Mouse (Mus musculus) activated CD4-positive, CD25-positive, alpha-beta regulatory T cell (primary cell): ENCODE data around the gene Spata1. TPM values are rescaled to one million over a fixed set of nuclear protein-coding genes. Genes with fewer than 3 reads are reported as not detected.

ENCODE experiments used
- polyA plus RNA-seq, 2 experiments: library from polyadenylated mRNA; unstranded; fragments of 100-300 nt; shearing (Covaris generic); gene quantifications; one replicate each; pipeline ENCODE4 v1.2.1; 2017

Gene Spata1
- polyA plus RNA-seq, result 1 to 10 TPM; 7.1 to 9.2 TPM

GRCm38 (mm10) chr3:146499431-146500002, at the start of gene Spata1, which contains the start of gene Gng5:
TSS of gene Spata1 (minus strand) at chr3:146499753.
TSS of gene Gng5 (plus strand) at chr3:146499807.

GRCm38 (mm10) chr3:146520798-146521651, 21.5 kb upstream of the Spata1 start, which contains the start of gene Rpf1:
TSS of gene Rpf1 (minus strand) at chr3:146521429.

GRCm38 (mm10) chr3:146449745-146450250, 49.8 kb downstream of the Spata1 start, which contains the start of gene Ctbs:
TSS of gene Ctbs (plus strand) at chr3:146449795.

Other genes starting within 250 kb of the Spata1 start
- 1 to 10 TPM; 2.6 to 3.2 TPM for gene Ssx2ip, start 95.1 kb downstream of the Spata1 start, polyA plus RNA-seq
- gene Ctbs, start 50.0 kb downstream of the Spata1 start, polyA plus RNA-seq, result 1 to 10 TPM; 9.0 to 9.3 TPM
- gene Gng5, start 54 bp upstream of the Spata1 start, polyA plus RNA-seq, result 100 to 1,000 TPM; 436 to 441 TPM
- 10 to 100 TPM; 60.1 to 84.2 TPM for gene Rpf1, start 21.7 kb upstream of the Spata1 start, polyA plus RNA-seq
- gene Uox, start 70.7 kb upstream of the Spata1 start, polyA plus RNA-seq, result under 1 TPM in 1 of 2 experiments, not detected in 1; 0.44 TPM
- gene Dnase2b, start 115.8 kb upstream of the Spata1 start, polyA plus RNA-seq, result not detected
- gene 4930503B20Rik, start 151.6 kb upstream of the Spata1 start, polyA plus RNA-seq, result under 1 TPM in 1 of 2 experiments, not detected in 1; 0.79 TPM
- under 1 TPM in 1 of 2 experiments, not detected in 1; 0.84 TPM for gene Samd13, start 185.8 kb upstream of the Spata1 start, polyA plus RNA-seq